Mouse (Mus musculus) olfactory bulb, adult 2 months (tissue): Measurements from ENCODE around the gene Gm21981. TPM values are rescaled to one million over a fixed set of nuclear protein-coding genes. Genes with fewer than 3 reads are reported as not detected.

Experiments used
- H3K27ac ChIP-seq: fragments of 200-500 bp; 2 replicates; pipeline ENCODE4 v1.5.1; 2012; ENCODE audit warnings: low read depth, low read length; ENCODE audit not compliant: insufficient read depth
- H3K4me1 ChIP-seq: fragments of 200-500 bp; 2 replicates; pipeline ENCODE4 v1.6.1; 2012; ENCODE audit warnings: low read length; ENCODE audit not compliant: control insufficient read depth, insufficient read depth
- H3K4me3 ChIP-seq: fragments of 200-500 bp; 2 replicates; pipeline ENCODE4 v1.5.1; 2012; ENCODE audit warnings: mild to moderate bottlenecking, low read depth, low read length, moderate library complexity; ENCODE audit not compliant: insufficient read depth
- CTCF ChIP-seq: fragments of 200-500 bp; IDR thresholded peaks from 2 replicates; pipeline ENCODE4 v1.5.1; 2012; ENCODE audit warnings: low read depth, mild to moderate bottlenecking, low read length, moderate library complexity; ENCODE audit not compliant: insufficient read depth
- POLR2A ChIP-seq: fragments of 200-500 bp; IDR thresholded peaks from 2 replicates; pipeline ENCODE4 v1.6.1; 2012; ENCODE audit warnings: mild to moderate bottlenecking, low read depth, low read length, moderate library complexity; ENCODE audit not compliant: insufficient read depth
- WGBS: fragments of 180-500 bp; shearing (Covaris S2); methylation state at CpG from one replicate; pipeline ENCODE4 v1.1.7; 2018; 5-methylcytosine and 5-hydroxymethylcytosine counted together
- polyA plus RNA-seq: library from polyadenylated mRNA; stranded (reverse); fragments of >200 nt; gene quantifications from 2 replicates; pipeline ENCODE4 v1.2.4, GENCODE M21; 2012; ENCODE audit warnings: low replicate concordance; ENCODE audit not compliant: missing spikeins, insufficient read depth, insufficient read length

The Gm21981 gene
- polyA plus RNA-seq, 1 experiment = not detected

DNA sequence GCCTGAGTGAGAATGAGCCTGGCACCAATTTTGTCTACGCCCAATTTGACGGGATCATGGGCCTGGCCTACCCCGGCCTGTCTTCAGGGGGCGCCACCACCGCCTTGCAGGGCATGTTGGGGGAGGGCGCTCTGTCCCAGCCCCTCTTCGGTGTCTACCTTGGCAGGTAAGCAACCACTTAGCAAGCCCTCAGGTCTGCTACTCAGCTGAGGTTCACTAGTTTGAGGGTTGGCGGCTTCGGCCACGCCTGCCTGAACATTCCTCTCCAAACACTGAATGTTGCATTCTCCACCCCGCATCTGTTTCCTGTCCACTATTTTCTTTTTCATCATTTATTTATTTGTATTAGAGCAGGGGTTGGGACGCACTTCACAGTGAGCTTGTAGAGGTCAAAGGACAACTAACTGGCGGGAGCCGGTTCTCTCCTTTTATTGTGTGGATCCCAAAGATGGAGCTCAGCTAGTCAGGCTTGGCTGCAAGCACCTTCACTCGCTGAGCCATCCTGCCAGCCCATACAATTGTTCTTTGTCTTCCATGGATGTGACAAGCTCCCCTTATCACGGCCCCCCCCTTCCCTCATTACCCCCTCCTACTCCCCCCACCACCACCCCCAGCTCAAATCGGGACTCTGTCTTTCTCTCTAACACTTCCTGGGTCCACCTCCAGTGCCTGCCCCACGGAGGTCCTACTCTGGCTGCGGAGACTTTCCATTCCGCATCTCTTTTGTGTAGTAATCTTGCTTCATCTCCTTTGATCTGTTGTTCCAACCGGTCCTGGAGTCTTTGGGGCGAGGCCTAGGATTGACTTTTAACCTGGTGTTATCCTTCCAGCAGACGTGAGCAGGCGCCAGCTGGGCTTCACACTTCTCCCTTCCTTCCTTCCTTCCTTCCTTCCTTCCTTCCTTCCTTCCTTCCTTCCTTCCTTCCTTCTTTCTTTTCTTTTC lies 36.6 kb upstream of the Gm21981 start:
- TF ChIP-seq CTCF (no peak), POLR2A (no peak)
- H3K4me3 ChIP-seq = no peak overlapping the region
- no peaks in the 10 kb centered on the region for H3K4me1 ChIP-seq
- WGBS = 58% methylated on average over 24 of the region's 24 CpGs
- H3K27ac ChIP-seq = no peak overlapping the region

- Histone ChIP-seq H3K4me3 (no peak within 1 kb of the TSS), H3K4me1 (no peaks in the 10 kb centered on the region), H3K27ac (no peak within 1 kb of the TSS)
- TF ChIP-seq POLR2A (no peak), CTCF (no peak)
- 88% methylated on average over 11 of the region's 11 CpGs for WGBS
These were observed 32.3 kb upstream of the Gm21981 start, which contains the start of gene Pgc for GRCm38 (mm10) chr17:47726566-47726965. Pgc (plus strand) TSS chr17:47726842.

DNA sequence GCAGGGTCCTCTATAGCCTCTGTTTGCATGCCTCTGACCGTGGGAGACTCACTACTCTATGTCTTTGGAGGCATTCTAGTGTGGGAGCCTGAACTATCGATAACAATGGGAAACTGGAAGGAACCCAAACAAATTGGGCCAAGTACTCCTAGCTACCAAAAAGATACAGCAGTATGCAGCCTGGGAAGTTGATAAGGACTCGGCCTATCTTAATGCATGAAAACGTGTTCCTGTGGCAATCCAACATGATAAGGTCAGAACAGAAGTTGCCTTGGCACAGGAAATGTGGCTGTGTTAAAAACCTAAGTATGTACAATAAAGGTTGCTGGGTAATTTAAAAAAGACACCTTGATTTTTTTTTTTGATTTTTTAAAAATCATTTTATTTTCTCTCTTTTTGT lies 26.9 kb upstream of the Gm21981 start:
- no peak overlapping the region for H3K27ac ChIP-seq
- WGBS = 71% methylated on average over 4 of the region's 4 CpGs
- no peak overlapping the region for H3K4me3 ChIP-seq
- TF ChIP-seq POLR2A = no peak
- TF ChIP-seq CTCF = no peak
- H3K4me1 ChIP-seq = no peaks in the 10 kb centered on the region

GRCm38 (mm10) chr17:47715037-47715436 lies 20.8 kb upstream of the Gm21981 start:
- no peak overlapping the region for H3K27ac ChIP-seq
- no peak overlapping the region for H3K4me3 ChIP-seq
- 61% methylated on average over 3 of the region's 3 CpGs for WGBS
- H3K4me1 ChIP-seq = peaks cover 5% of the 10 kb centered on the region; the same call in 1 of the 2 replicates
- TF ChIP-seq CTCF (no peak), POLR2A (no peak)

- H3K27ac ChIP-seq = no peak overlapping the region
- 50% methylated on average over 16 of the region's 22 CpGs for WGBS
- TF ChIP-seq POLR2A (no peak), CTCF (no peak)
These were observed 18.8 kb upstream of the Gm21981 start for GRCm38 (mm10) chr17:47712889-47713571.

GRCm38 (mm10) chr17:47711883-47712282 lies 17.6 kb upstream of the Gm21981 start:
- Histone ChIP-seq H3K4me3 (no peak overlapping the region), H3K27ac (no peak overlapping the region), H3K4me1 (peaks cover 5% of the 10 kb centered on the region; the same call in 1 of the 2 replicates)
- TF ChIP-seq CTCF (no peak), POLR2A (no peak)
- WGBS = 78% methylated on average over 6 of the region's 6 CpGs

More at GRCm38 (mm10) chr17:47712889-47713571, 18.8 kb upstream of the Gm21981 start:
- Histone ChIP-seq H3K4me1 (peaks cover 5% of the 10 kb centered on the region; the same call in 1 of the 2 replicates), H3K4me3 (no peak overlapping the region)

GRCm38 (mm10) chr17:47710036-47710435 lies 15.8 kb upstream of the Gm21981 start:
- WGBS = 87% methylated on average over 3 of the region's 3 CpGs
- Histone ChIP-seq H3K27ac (no peak overlapping the region), H3K4me1 (peaks cover 5% of the 10 kb centered on the region; the same call in 1 of the 2 replicates), H3K4me3 (no peak overlapping the region)
- TF ChIP-seq POLR2A (no peak), CTCF (no peak)

GRCm38 (mm10) chr17:47708972-47709371 lies 14.7 kb upstream of the Gm21981 start:
- H3K4me3 ChIP-seq = no peak overlapping the region
- no peak for TF ChIP-seq CTCF
- TF ChIP-seq POLR2A = no peak
- 78% methylated on average over 4 of the region's 4 CpGs for WGBS
- peaks cover 5% of the 10 kb centered on the region; the same call in 1 of the 2 replicates for H3K4me1 ChIP-seq
- H3K27ac ChIP-seq = no peak overlapping the region

DNA sequence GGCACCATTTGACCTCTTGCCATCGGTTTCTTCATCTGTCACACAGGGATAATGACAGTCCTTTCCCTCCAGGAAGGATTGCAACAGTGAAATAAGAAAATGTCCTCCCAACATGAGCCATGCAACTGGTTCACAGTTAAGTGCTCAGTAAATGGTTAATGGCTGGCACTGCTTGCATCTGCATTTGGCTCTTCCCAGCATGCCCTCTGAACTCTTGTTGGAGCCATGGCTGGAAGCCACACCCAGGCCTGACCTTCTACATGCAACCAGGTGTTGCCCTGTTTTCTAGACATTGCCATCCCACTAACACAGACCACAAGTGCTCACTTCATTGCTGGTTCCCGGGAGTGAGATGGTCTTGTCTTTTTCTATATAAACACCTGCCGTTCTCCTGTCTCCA lies 13.7 kb upstream of the Gm21981 start:
- WGBS = 82% methylated on average over 3 of the region's 3 CpGs
- no peak for TF ChIP-seq POLR2A
- TF ChIP-seq CTCF = no peak
- Histone ChIP-seq H3K4me3 (no peak overlapping the region), H3K4me1 (peaks cover 2% of the 10 kb centered on the region; the same call in 1 of the 2 replicates), H3K27ac (no peak overlapping the region)
